Mouse (Mus musculus) spleen, adult 12 weeks (tissue): Measurements from ENCODE around the gene Gzmk.

Experiments
- DNase-seq: peaks from one replicate; pipeline ENCODE4 v3.0.0; 2022; ENCODE audit warnings: low spot score

The Gzmk gene

GRCm38 (mm10) chr13:113202184-113202583, 23.5 kb downstream of the Gzmk start:
- no peak for DNase-seq

- DNase-seq, result no peak
Observed at GRCm38 (mm10) chr13:113201631-113202030, 24.1 kb downstream of the Gzmk start.

GRCm38 (mm10) chr13:113200726-113201125, 25.0 kb downstream of the Gzmk start:
- DNase-seq, result no peak

GRCm38 (mm10) chr13:113199331-113199730, 26.4 kb downstream of the Gzmk start:
- DNase-seq, result no peak

- no peak for DNase-seq
Observed at GRCm38 (mm10) chr13:113197872-113198502, 27.7 kb downstream of the Gzmk start.

GRCm38 (mm10) chr13:113196808-113197674, 28.7 kb downstream of the Gzmk start:
- DNase-seq, result no peak

- DNase-seq, result no peak
Observed at GRCm38 (mm10) chr13:113183720-113184119, 42.0 kb downstream of the Gzmk start.

GRCm38 (mm10) chr13:113183310-113183709, 42.4 kb downstream of the Gzmk start:
- DNase-seq, result no peak

- DNase-seq, result no peak
Observed at GRCm38 (mm10) chr13:113174162-113174561, 51.5 kb downstream of the Gzmk start.

- no peak for DNase-seq
Observed at GRCm38 (mm10) chr13:113170256-113170655, 55.5 kb downstream of the Gzmk start.

- no peak for DNase-seq
Observed at GRCm38 (mm10) chr13:113168018-113168534, 57.6 kb downstream of the Gzmk start.

GRCm38 (mm10) chr13:113164252-113165005, 61.3 kb downstream of the Gzmk start:
- DNase-seq, result no peak

- DNase-seq, result no peak
Observed at GRCm38 (mm10) chr13:113151556-113151955, 74.2 kb downstream of the Gzmk start.

GRCm38 (mm10) chr13:113139597-113139996, 86.1 kb downstream of the Gzmk start:
- DNase-seq, result no peak

- no peak for DNase-seq
Observed at GRCm38 (mm10) chr13:113129974-113130373, 95.7 kb downstream of the Gzmk start.
